Mouse (Mus musculus) neural tube, embryonic 11.5 days (tissue): ENCODE measurements around the gene Glis3. TPM values are rescaled to one million over a fixed set of nuclear protein-coding genes. Genes with fewer than 3 reads are reported as not detected.

Source experiments
- ATAC-seq: fragments of 200-750 bp; cut with Nextera tagmentation; 2 replicates; pipeline ENCODE4 v1.8.0; 2017; ENCODE audit warnings: moderate number of reproducible peaks, mild to moderate bottlenecking, moderate TSS enrichment, moderate library complexity; ENCODE audit not compliant: insufficient read depth, low FRiP score, low TSS enrichment
- DNase-seq: peaks from one replicate; pipeline ENCODE4 v3.0.0-alpha.2; 2015; ENCODE audit warnings: low spot score
- H3K27ac ChIP-seq: fragments of 300-500 bp; sonication (generic); 2 replicates; pipeline ENCODE4 v1.5.1; 2014; ENCODE audit warnings: low read depth, mild to moderate bottlenecking, low read length
- H3K27me3 ChIP-seq: fragments of 300-500 bp; sonication (generic); 2 replicates; pipeline ENCODE4 v1.6.1; 2014; ENCODE audit warnings: mild to moderate bottlenecking, low read length, mixed read lengths; ENCODE audit not compliant: control insufficient read depth, insufficient read depth
- H3K36me3 ChIP-seq: fragments of 300-500 bp; sonication (generic); 2 replicates; pipeline ENCODE4 v1.6.1; 2014; ENCODE audit warnings: mild to moderate bottlenecking, low read length, moderate library complexity, mixed read lengths; ENCODE audit not compliant: control insufficient read depth, insufficient read depth
- H3K4me1 ChIP-seq: fragments of 300-500 bp; sonication (generic); 2 replicates; pipeline ENCODE4 v1.6.1; 2014; ENCODE audit warnings: low read length, mixed read lengths; ENCODE audit not compliant: control insufficient read depth, insufficient read depth
- H3K4me2 ChIP-seq: fragments of 300-500 bp; sonication (generic); 2 replicates; pipeline ENCODE4 v1.6.1; 2014; ENCODE audit warnings: low read depth, mild to moderate bottlenecking, moderate library complexity
- H3K4me3 ChIP-seq: fragments of 300-500 bp; sonication (generic); 2 replicates; pipeline ENCODE4 v1.5.1; 2014; ENCODE audit warnings: low read depth, low read length
- H3K9ac ChIP-seq: fragments of 300-500 bp; sonication (generic); 2 replicates; pipeline ENCODE4 v1.6.1; 2014; ENCODE audit warnings: mild to moderate bottlenecking, low read length
- H3K9me3 ChIP-seq: fragments of 300-500 bp; sonication (generic); 2 replicates; pipeline ENCODE4 v1.6.1; 2016; ENCODE audit warnings: low read length; ENCODE audit not compliant: control insufficient read depth
- WGBS: fragments of 180-500 bp; shearing (Covaris S2); extraction: QIAGEN DNeasy Blood & Tissue Kit; methylation state at CpG from one replicate; pipeline ENCODE4 v1.1.7; 2014; 5-methylcytosine and 5-hydroxymethylcytosine counted together
- polyA plus RNA-seq: library from polyadenylated mRNA; unstranded; fragments of >200 nt; fragmentation: Nextera tagmentation; extraction: Ambion mirVana; gene quantifications from 2 replicates; pipeline ENCODE4 v1.2.1, GENCODE M21; 2014

Gene Glis3
- polyA plus RNA-seq, 1 experiment from 2014 or later = 1.6 TPM

- DNase-seq (no peak), ATAC-seq (no peak)
- WGBS = 56% methylated on average over 12 of the region's 12 CpGs
- Histone ChIP-seq H3K36me3 (no peaks in the 10 kb centered on the region), H3K9ac (no peak overlapping the region), H3K27me3 (no peaks in the 10 kb centered on the region), H3K4me3 (no peak overlapping the region), H3K27ac (no peak overlapping the region), H3K4me1 (peaks cover 4% of the 10 kb centered on the region; the same call in 1 of the 2 replicates), H3K9me3 (no peaks in the 10 kb centered on the region), H3K4me2 (no peak overlapping the region)
Observed at GRCm38 (mm10) chr19:28394826-28395583, 284.9 kb downstream of the Glis3 start.

- Histone ChIP-seq H3K4me1 (peaks cover 4% of the 10 kb centered on the region; the same call in 1 of the 2 replicates), H3K27ac (no peak overlapping the region), H3K9ac (no peak overlapping the region), H3K4me3 (no peak overlapping the region), H3K36me3 (no peaks in the 10 kb centered on the region), H3K27me3 (no peaks in the 10 kb centered on the region), H3K9me3 (no peaks in the 10 kb centered on the region), H3K4me2 (no peak overlapping the region)
- DNase-seq (no peak), ATAC-seq (no peak)
- 90% methylated on average over 7 of the region's 7 CpGs for WGBS
Observed at GRCm38 (mm10) chr19:28393766-28394165, 286.1 kb downstream of the Glis3 start.

GRCm38 (mm10) chr19:28392838-28393237 lies 287.0 kb downstream of the Glis3 start:
- H3K4me2 ChIP-seq = no peak overlapping the region
- no peaks in the 10 kb centered on the region for H3K9me3 ChIP-seq
- H3K36me3 ChIP-seq = no peaks in the 10 kb centered on the region
- H3K4me1 ChIP-seq = peaks cover 4% of the 10 kb centered on the region; the same call in 1 of the 2 replicates
- H3K9ac ChIP-seq = no peak overlapping the region
- no peaks in the 10 kb centered on the region for H3K27me3 ChIP-seq
- DNase-seq (no peak), ATAC-seq (no peak)
- H3K4me3 ChIP-seq = no peak overlapping the region
- H3K27ac ChIP-seq = no peak overlapping the region
- 91% methylated on average over 3 of the region's 3 CpGs for WGBS

GRCm38 (mm10) chr19:28390920-28391319 lies 289.0 kb downstream of the Glis3 start:
- H3K27ac ChIP-seq = no peak overlapping the region
- H3K4me2 ChIP-seq = no peak overlapping the region
- peaks cover 4% of the 10 kb centered on the region; the same call in 1 of the 2 replicates for H3K4me1 ChIP-seq
- no peak overlapping the region for H3K4me3 ChIP-seq
- H3K27me3 ChIP-seq = no peaks in the 10 kb centered on the region
- DNase-seq = no peak
- no peak overlapping the region for H3K9ac ChIP-seq
- no peaks in the 10 kb centered on the region for H3K36me3 ChIP-seq
- WGBS = 73% methylated on average over 4 of the region's 4 CpGs
- no peaks in the 10 kb centered on the region for H3K9me3 ChIP-seq
- ATAC-seq = no peak

GRCm38 (mm10) chr19:28389146-28389545 lies 290.7 kb downstream of the Glis3 start:
- no peak for ATAC-seq
- 77% methylated on average over 5 of the region's 5 CpGs for WGBS
- no peak for DNase-seq
- H3K9ac ChIP-seq = no peak overlapping the region
- H3K36me3 ChIP-seq = no peaks in the 10 kb centered on the region
- H3K27me3 ChIP-seq = no peaks in the 10 kb centered on the region
- no peaks in the 10 kb centered on the region for H3K9me3 ChIP-seq
- no peak overlapping the region for H3K4me2 ChIP-seq
- no peak overlapping the region for H3K4me3 ChIP-seq
- H3K4me1 ChIP-seq = no peaks in the 10 kb centered on the region
- H3K27ac ChIP-seq = no peak overlapping the region

GRCm38 (mm10) chr19:28383425-28383824 lies 296.5 kb downstream of the Glis3 start:
- H3K9ac ChIP-seq = no peak overlapping the region
- no peak overlapping the region for H3K4me3 ChIP-seq
- 77% methylated on average over 5 of the region's 5 CpGs for WGBS
- H3K27me3 ChIP-seq = no peaks in the 10 kb centered on the region
- ATAC-seq = no peak
- DNase-seq = no peak
- no peak overlapping the region for H3K4me2 ChIP-seq
- no peaks in the 10 kb centered on the region for H3K9me3 ChIP-seq
- H3K4me1 ChIP-seq = peaks cover 6% of the 10 kb centered on the region; the same call in 1 of the 2 replicates
- H3K27ac ChIP-seq = no peak overlapping the region
- no peaks in the 10 kb centered on the region for H3K36me3 ChIP-seq

GRCm38 (mm10) chr19:28382168-28382911 lies 297.5 kb downstream of the Glis3 start:
- no peak overlapping the region for H3K4me3 ChIP-seq
- H3K27me3 ChIP-seq = no peaks in the 10 kb centered on the region
- no peaks in the 10 kb centered on the region for H3K9me3 ChIP-seq
- no peak overlapping the region for H3K9ac ChIP-seq
- no peak overlapping the region for H3K27ac ChIP-seq
- 45% methylated on average over 10 of the region's 10 CpGs for WGBS
- H3K36me3 ChIP-seq = no peaks in the 10 kb centered on the region
- peak; percentile 33 for DNase-seq
- peak; percentile 61 for ATAC-seq
- H3K4me2 ChIP-seq = no peak overlapping the region
- H3K4me1 ChIP-seq = peaks cover 6% of the 10 kb centered on the region; the same call in 1 of the 2 replicates

GRCm38 (mm10) chr19:28381441-28381840 lies 298.4 kb downstream of the Glis3 start:
- ATAC-seq = no peak
- H3K36me3 ChIP-seq = no peaks in the 10 kb centered on the region
- WGBS = 47% methylated on average over 9 of the region's 9 CpGs

More at GRCm38 (mm10) chr19:28381441-28381840, 298.4 kb downstream of the Glis3 start:
- H3K9ac ChIP-seq = no peak overlapping the region
- peaks cover 6% of the 10 kb centered on the region; the same call in 1 of the 2 replicates for H3K4me1 ChIP-seq
- DNase-seq = no peak
- no peak overlapping the region for H3K4me2 ChIP-seq
- H3K27ac ChIP-seq = no peak overlapping the region
- no peaks in the 10 kb centered on the region for H3K9me3 ChIP-seq
- H3K4me3 ChIP-seq = no peak overlapping the region
- no peaks in the 10 kb centered on the region for H3K27me3 ChIP-seq
